Mouse (Mus musculus): ENCODE measurements around the gene Cyp3a57. TPM values are rescaled to one million over a fixed set of nuclear protein-coding genes. Genes with fewer than 3 reads are reported as not detected.

Cyp3a57 gene
- total and polyA plus RNA-seq, 3 experiments: not detected

GRCm38 (mm10) chr5:145422287-145422686, 77.2 kb downstream of the Cyp3a57 start:
- dilution Hi-C loops (cut with MboI; ENCODE audit: extremely low pct_ligation_motif_present, extremely low pct_unique_long_range_greater_than_20kb, low sequenced_read_pairs): no loop called here
- DNase-seq (ENCODE audit: extremely low read depth): no peak
- Histone ChIP-seq H3K4me3 (replicated peaks in 1 of 3; ENCODE audit: low read depth in 2 of 3, low read length in 2 of 3, poor library complexity in 1 of 3) (no peak overlapping the region), H3K79me2 (replicated peaks; ENCODE audit: control insufficient read depth, extremely low read depth, insufficient read depth, poor library complexity, severe bottlenecking) (no peaks in the 10 kb centered on the region), H3K36me3 (replicated peaks in 1 of 2; ENCODE audit: control insufficient read depth in 1 of 2, insufficient read depth in 1 of 2, low read length in 1 of 2) (no peaks in the 10 kb centered on the region), H3K4me2 (ENCODE audit: insufficient read depth, low read depth, poor library complexity, severe bottlenecking) (no peak overlapping the region), H3K27me3 (replicated peaks) (no peaks in the 10 kb centered on the region), H3K27ac (ENCODE audit: insufficient read depth, low read depth) (no peak overlapping the region), H3K9me3 (replicated peaks; ENCODE audit: low read length) (peaks cover 4% of the 10 kb centered on the region), H3K4me1 (ENCODE audit: control insufficient read depth in 1 of 2, insufficient read depth in 2 of 2) (no peaks in the 10 kb centered on the region), H3K9ac (ENCODE audit: insufficient read depth, low read depth) (no peak overlapping the region)
- in situ Hi-C loops (cut with MboI; ENCODE audit: low pct_ligation_motif_present, low pct_unique_long_range_greater_than_20kb, low sequenced_read_pairs): no loop called here
- TF ChIP-seq NELFE (IDR thresholded peaks at IDR 0.05; ENCODE audit: low read depth, low read length) (no peak), IRF4 (IDR thresholded peaks at IDR 0.05; ENCODE audit: low read depth, low read length) (no peak), MYC (IDR thresholded peaks at IDR 0.05; ENCODE audit: low read depth, low read length) (no peak), MXI1 (IDR thresholded peaks at IDR 0.05; ENCODE audit: low read depth, low read length) (no peak), RCOR1 (conservative IDR thresholded peaks at IDR 0.05; ENCODE audit: low read depth, low read length) (no peak), BHLHE40 (IDR thresholded peaks at IDR 0.05; ENCODE audit: low read depth, low read length) (no peak), NRF1 (IDR thresholded peaks at IDR 0.05; ENCODE audit: low read depth, low read length) (no peak), E2F4 (IDR thresholded peaks at IDR 0.05; ENCODE audit: insufficient replicate concordance, low read depth, low read length) (no peak), MAZ (IDR thresholded peaks at IDR 0.05; ENCODE audit: low read depth, low read length) (no peak), ZKSCAN1 (IDR thresholded peaks at IDR 0.05; ENCODE audit: borderline replicate concordance, low read depth, low read length) (no peak)

- no peak for DNase-seq (ENCODE audit: extremely low read depth)
- H3K79me2 ChIP-seq (replicated peaks; ENCODE audit: control insufficient read depth, extremely low read depth, insufficient read depth, poor library complexity, severe bottlenecking): no peaks in the 10 kb centered on the region
- in situ Hi-C loops (cut with MboI; ENCODE audit: low pct_ligation_motif_present, low pct_unique_long_range_greater_than_20kb, low sequenced_read_pairs) (no loop called here), dilution Hi-C loops (cut with MboI; ENCODE audit: extremely low pct_ligation_motif_present, extremely low pct_unique_long_range_greater_than_20kb, low sequenced_read_pairs) (no loop called here)
- H3K9me3 ChIP-seq (replicated peaks; ENCODE audit: low read length): no peaks in the 10 kb centered on the region
- no peak for TF ChIP-seq MAFK (IDR thresholded peaks at IDR 0.05; ENCODE audit: insufficient replicate concordance, low read length)
- no peak for TF ChIP-seq POLR2A (IDR thresholded peaks at IDR 0.05; ENCODE audit: low read depth, low read length)
- H3K4me1 ChIP-seq (ENCODE audit: control insufficient read depth in 1 of 2, insufficient read depth in 2 of 2): no peaks in the 10 kb centered on the region
- H3K4me2 ChIP-seq (ENCODE audit: insufficient read depth, low read depth, poor library complexity, severe bottlenecking): no peak overlapping the region
- no peak overlapping the region for H3K4me3 ChIP-seq (replicated peaks in 1 of 3; ENCODE audit: low read depth in 2 of 3, low read length in 2 of 3, poor library complexity in 1 of 3)
- H3K36me3 ChIP-seq (replicated peaks in 1 of 2; ENCODE audit: control insufficient read depth in 1 of 2, insufficient read depth in 1 of 2, low read length in 1 of 2): no peaks in the 10 kb centered on the region
- no peak overlapping the region for H3K9ac ChIP-seq (ENCODE audit: insufficient read depth, low read depth)
- H3K27me3 ChIP-seq (replicated peaks): no peaks in the 10 kb centered on the region
- no peak overlapping the region for H3K27ac ChIP-seq (ENCODE audit: insufficient read depth, low read depth)
Observed at GRCm38 (mm10) chr5:145431004-145431403, 85.9 kb downstream of the Cyp3a57 start.

- TF ChIP-seq CHD1 (IDR thresholded peaks at IDR 0.05; ENCODE audit: low read depth, low read length) (no peak), RCOR1 (conservative IDR thresholded peaks at IDR 0.05; ENCODE audit: low read depth, low read length) (no peak), EP300 (IDR thresholded peaks at IDR 0.05; ENCODE audit: low read length) (no peak), JUN (IDR thresholded peaks at IDR 0.05; ENCODE audit: insufficient read depth, low read depth, low read length) (no peak), KAT2A (IDR thresholded peaks at IDR 0.05; ENCODE audit: insufficient replicate concordance, low read length) (no peak), JUND (conservative IDR thresholded peaks at IDR 0.05; ENCODE audit: low read depth, low read length) (no peak), POLR2AphosphoS2 (IDR thresholded peaks at IDR 0.05; ENCODE audit: low read depth, low read length) (no peak), ZC3H11A (IDR thresholded peaks at IDR 0.05; ENCODE audit: low read depth, low read length) (no peak), HCFC1 (IDR thresholded peaks at IDR 0.05; ENCODE audit: low read depth, low read length) (no peak), ZKSCAN1 (IDR thresholded peaks at IDR 0.05; ENCODE audit: borderline replicate concordance, low read depth, low read length) (no peak)
- H3K9me3 ChIP-seq (replicated peaks; ENCODE audit: low read length): no peaks in the 10 kb centered on the region
- dilution Hi-C loops (cut with MboI; ENCODE audit: extremely low pct_ligation_motif_present, extremely low pct_unique_long_range_greater_than_20kb, low sequenced_read_pairs): no loop called here
- H3K27me3 ChIP-seq (replicated peaks): no peaks in the 10 kb centered on the region
- in situ Hi-C loops (cut with MboI; ENCODE audit: low pct_ligation_motif_present, low pct_unique_long_range_greater_than_20kb, low sequenced_read_pairs): no loop called here
- H3K36me3 ChIP-seq (replicated peaks in 1 of 2; ENCODE audit: control insufficient read depth in 1 of 2, insufficient read depth in 1 of 2, low read length in 1 of 2): no peaks in the 10 kb centered on the region
- H3K4me3 ChIP-seq (replicated peaks in 1 of 3; ENCODE audit: low read depth in 2 of 3, low read length in 2 of 3, poor library complexity in 1 of 3): no peak overlapping the region
- H3K79me2 ChIP-seq (replicated peaks; ENCODE audit: control insufficient read depth, extremely low read depth, insufficient read depth, poor library complexity, severe bottlenecking): no peaks in the 10 kb centered on the region
- no peaks in the 10 kb centered on the region for H3K4me1 ChIP-seq (ENCODE audit: control insufficient read depth in 1 of 2, insufficient read depth in 2 of 2)
- DNase-seq (ENCODE audit: extremely low read depth): no peak
- no peak overlapping the region for H3K9ac ChIP-seq (ENCODE audit: insufficient read depth, low read depth)
- no peak overlapping the region for H3K27ac ChIP-seq (ENCODE audit: insufficient read depth, low read depth)
- H3K4me2 ChIP-seq (ENCODE audit: insufficient read depth, low read depth, poor library complexity, severe bottlenecking): no peak overlapping the region
Observed at GRCm38 (mm10) chr5:145433688-145434087, 88.6 kb downstream of the Cyp3a57 start.

Measured in CH12.LX (cell line).